Mouse (Mus musculus) 416B (cell line): Measurements from ENCODE around the gene Hist1h2bg.
"Not testable (repeated sequence)": the region's sequence is repeated elsewhere in the genome, so short reads cannot be mapped to it uniquely, and the experiment has no call there.

Source experiments
- DNase-seq: peaks from one replicate; pipeline ENCODE4 v3.0.0; 2011; ENCODE audit warnings: low read depth

Gene Hist1h2bg

GRCm38 (mm10) chr13:23538249-23538648 lies 32.9 kb upstream of the Hist1h2bg start:
- no peak for DNase-seq

DNA sequence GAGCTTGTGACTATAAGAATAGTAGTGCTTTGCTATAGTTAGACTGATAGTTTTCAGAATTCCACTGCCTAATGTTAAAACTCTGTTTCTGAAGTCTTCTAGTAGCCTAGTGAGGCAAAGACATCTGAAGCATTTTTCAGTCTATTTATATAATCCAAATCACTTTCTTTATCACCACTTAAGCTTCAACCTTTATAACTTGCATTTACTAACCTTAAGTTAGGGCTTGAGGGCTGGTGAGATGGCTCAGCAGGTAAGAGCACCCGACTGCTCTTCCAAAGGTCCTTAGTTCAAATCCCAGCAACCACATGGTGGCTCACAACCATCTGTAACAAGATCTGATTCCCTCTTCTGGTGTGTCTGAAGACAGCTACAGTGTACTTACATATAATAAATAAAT lies 31.4 kb upstream of the Hist1h2bg start:
- not testable (repeated sequence) for DNase-seq

DNA sequence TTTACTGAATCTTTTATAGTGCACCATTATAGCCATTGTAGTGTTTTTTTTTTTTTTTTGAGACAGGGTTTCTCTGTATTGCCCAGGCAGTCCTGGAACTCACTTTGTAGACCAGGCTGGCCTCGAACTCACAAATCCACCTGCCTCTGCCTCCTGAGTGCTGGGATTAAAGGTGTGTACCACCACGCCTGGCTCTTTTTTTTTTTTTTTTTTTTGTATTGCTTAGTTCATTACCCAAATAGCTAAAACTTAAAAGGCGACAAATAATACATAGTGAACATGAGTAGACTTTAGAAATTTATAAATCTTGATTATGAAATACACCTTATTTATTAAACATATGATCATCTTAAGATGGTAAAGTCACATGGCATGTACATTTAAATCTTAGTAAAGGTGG lies 29.7 kb upstream of the Hist1h2bg start:
- DNase-seq = no peak

DNA sequence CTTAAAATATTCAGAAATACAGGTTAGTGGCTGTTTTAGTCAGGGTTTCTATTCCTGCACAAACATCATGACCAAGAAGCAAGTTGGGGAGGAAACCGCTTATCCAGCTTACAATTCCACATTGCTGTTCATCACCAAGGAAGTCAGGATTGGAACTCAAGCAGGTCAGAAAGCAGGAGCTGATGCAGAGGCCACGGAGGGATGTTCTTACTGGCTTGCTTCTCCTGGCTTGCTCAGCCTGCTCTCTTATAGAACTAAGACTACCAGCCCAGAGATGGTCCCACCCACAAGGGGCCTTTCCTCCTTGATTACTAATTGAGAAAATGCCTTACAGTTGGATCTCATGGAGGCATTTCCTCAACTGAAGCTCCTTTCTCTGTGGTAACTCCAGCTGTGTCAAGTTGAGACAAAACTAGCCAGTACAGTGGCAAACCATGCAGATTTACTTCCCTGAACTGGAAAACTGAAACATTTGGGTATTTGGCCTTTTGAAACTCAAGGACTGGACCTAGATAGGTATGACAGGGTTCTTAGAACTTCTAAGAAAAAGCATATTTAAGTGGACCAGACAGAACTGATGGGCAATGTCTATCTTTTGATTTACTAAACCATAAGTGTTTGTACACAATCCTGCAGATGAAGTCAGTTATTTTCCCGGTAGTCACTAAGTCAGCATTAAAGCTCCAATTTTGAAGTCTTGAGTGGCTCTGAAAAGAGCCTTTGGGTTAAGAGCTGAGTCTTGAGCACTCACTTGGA lies 28.8 kb upstream of the Hist1h2bg start:
- peak; percentile 89 for DNase-seq

GRCm38 (mm10) chr13:23542999-23543607 lies 28.1 kb upstream of the Hist1h2bg start, which contains the start of gene Hist1h2bh:
Gene Hist1h2bh, minus strand, starts transcription at chr13:23543392.
- DNase-seq = peak; percentile 100

- peak; percentile 100 for DNase-seq
These were observed 27.0 kb upstream of the Hist1h2bg start, which contains the start of gene Hist1h3f for GRCm38 (mm10) chr13:23543965-23544786. Gene Hist1h3f, plus strand, starts transcription at chr13:23544052.

DNA sequence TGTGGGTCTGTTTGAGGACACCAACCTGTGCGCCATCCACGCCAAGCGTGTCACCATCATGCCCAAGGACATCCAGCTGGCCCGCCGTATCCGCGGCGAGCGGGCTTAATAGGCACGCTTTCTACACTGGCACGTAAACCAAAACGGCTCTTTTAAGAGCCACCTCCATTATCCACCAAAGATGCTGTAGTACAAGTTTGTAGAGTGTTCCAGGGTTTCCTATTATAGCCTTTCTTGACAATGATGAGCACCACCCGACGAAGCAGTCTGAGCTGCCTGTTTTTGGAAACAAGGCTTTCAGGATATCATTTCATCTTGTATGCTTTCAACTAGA lies 26.4 kb upstream of the Hist1h2bg start:
- peak; percentile 67 for DNase-seq

GRCm38 (mm10) chr13:23546694-23547093 lies 24.5 kb upstream of the Hist1h2bg start:
- no peak for DNase-seq

DNA sequence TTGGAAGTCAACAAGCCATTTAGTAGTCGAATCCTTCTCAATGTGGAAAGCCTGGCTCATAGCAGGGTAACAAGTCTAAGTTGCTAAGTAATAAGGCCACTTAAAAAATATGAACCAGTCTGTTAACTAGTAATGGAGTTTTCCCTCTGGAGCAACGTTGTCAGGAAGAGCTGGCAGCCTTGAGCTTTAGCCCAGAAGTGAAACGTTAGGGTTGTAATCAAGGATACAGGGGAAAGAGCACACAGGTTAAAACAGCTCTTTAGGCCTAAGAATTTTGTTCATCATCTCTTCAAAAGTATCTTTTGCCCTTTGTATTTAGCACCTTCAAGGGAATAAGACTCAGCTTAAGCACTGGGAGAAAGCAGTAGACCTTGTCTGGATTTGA lies 20.4 kb upstream of the Hist1h2bg start:
- DNase-seq = peak; percentile 89

GRCm38 (mm10) chr13:23551146-23551834 lies 19.9 kb upstream of the Hist1h2bg start, which contains the start of gene Hist1h4f:
Gene Hist1h4f, minus strand, starts transcription at chr13:23551648.
- DNase-seq = peak; percentile 99

DNA sequence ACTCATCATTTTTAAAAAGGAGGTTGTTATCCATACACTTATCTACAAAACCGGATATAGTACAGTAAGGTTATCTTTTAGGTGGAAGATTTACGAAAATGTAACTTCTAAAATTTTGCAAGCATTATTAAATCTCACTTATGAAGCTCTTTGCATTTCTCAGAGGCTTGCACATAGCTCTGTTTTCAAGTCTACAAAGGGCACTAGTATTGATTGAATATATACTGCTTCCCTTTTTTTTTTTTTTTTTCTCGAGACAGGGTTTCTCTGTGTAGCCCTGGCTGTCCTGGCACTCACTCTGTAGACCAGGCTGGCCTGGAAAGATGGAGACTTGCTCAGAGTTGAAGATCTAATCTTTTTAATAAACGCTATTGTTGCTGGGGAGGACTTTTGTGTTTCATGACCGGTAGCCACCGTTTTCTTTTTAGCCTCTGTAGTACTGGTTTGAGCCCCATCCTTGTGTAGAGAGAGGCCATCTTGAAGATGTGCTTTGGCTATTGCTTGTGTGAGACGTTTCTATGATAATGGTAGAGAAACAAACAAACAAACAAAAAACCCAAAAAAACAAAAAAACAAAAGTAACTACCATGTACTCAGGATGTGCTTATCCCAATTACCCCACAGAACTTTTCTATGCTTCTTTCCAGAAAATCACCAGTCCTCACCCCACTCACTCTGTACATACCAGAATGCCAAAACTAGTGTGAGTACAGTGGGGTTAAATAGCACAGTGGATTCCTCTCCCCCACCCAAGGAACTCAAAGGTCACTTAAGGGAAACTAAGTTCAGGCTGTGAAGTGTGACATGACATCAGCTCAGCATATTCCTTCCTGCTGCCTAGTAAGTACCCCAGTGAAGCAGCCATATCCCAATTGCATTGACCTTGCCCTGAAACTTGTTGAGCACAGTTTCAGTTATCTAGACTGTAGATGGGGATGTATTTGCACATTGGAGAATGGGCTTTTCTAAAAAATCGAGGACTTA lies 19.0 kb upstream of the Hist1h2bg start:
- DNase-seq = peak; percentile 71

- DNase-seq = no peak
These were observed 18.2 kb upstream of the Hist1h2bg start, which contains the start of gene Hist1h1d for GRCm38 (mm10) chr13:23552962-23553361. Gene Hist1h1d, plus strand, starts transcription at chr13:23553262.

GRCm38 (mm10) chr13:23554393-23554792 lies 16.8 kb upstream of the Hist1h2bg start:
- peak; percentile 86 for DNase-seq

DNA sequence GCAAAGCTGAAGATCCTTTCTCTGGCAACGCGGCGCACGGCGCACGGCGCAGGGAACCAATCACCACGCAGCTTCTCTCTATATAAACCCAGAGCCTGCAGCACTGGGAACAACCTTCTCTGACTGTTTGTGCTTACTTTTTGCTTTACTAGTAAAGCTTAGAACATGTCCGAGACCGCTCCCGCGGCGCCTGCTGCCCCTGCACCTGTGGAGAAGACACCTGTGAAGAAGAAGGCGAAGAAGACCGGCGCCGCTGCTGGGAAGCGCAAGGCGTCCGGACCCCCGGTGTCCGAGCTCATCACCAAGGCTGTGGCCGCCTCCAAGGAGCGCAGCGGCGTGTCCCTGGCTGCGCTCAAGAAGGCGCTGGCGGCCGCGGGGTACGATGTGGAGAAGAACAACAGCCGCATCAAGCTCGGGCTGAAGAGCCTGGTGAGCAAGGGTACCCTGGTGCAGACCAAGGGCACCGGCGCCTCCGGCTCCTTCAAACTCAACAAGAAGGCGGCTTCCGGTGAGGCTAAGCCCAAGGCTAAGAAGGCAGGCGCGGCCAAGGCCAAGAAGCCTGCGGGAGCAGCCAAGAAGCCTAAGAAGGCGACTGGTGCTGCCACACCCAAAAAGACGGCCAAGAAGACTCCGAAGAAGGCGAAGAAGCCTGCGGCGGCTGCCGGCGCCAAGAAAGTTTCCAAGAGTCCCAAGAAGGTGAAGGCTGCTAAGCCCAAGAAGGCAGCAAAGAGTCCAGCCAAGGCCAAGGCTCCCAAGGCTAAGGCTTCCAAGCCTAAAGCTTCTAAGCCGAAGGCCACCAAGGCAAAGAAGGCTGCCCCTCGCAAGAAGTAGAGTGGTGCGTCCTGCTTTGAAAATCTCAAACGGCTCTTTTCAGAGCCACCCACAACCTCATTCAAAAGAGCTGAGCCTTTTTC lies 16.0 kb upstream of the Hist1h2bg start:
- DNase-seq = peak; percentile 99

GRCm38 (mm10) chr13:23555839-23556416 lies 15.3 kb upstream of the Hist1h2bg start:
- peak; percentile 100 for DNase-seq

DNA sequence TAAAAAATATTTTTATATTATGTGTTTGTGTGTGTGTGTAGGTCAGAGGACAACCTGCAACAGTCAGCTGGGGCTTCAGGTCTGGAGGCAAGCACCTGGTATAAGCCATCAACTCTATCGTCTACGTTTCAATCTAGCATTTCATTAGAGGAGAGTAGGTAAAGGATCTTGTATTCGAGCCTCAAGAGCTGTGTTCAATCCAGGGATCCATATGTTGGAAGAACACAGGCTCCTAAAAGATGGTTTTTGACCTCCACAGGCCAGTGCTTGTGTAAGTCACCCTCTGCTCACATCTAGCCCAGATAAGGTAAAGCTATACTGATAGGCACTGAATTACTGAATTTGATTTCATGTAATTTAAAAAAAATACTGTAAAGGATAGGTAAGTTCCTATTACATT lies 14.3 kb upstream of the Hist1h2bg start:
- peak; percentile 63 for DNase-seq

DNA sequence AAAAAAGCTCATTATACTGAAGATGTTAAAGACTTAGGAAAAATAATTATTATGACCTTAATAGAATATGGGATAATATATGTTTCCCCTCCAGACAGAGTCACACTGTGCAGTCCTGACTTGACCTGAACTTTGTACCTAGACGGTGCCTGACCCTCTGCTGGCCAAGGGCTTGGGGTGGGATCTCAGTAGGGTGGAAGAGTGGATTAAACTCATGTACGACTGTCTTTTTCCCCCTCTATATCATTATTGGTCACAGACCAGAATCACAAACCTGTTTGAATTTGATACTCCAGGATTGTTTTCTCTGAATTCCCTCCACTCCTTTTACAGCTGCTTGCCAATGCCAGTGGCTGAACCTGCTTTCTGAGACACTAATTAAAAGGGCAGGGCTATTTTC lies 10.5 kb upstream of the Hist1h2bg start:
- peak; percentile 69 for DNase-seq

DNA sequence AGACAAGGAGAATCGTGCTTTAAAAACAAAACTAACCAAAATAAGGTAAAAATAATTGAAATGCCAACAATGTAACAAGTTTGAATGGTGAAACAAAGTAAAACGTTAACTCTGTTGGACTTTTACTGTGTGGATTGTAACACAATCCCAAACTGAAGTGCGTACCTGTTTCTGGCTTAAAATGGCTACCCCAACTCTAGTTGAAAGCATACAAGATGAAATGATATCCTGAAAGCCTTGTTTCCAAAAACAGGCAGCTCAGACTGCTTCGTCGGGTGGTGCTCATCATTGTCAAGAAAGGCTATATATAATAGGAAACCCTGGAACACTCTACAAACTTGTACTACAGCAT lies 9.7 kb upstream of the Hist1h2bg start:
- not testable (repeated sequence) for DNase-seq
